Mouse (Mus musculus) thymus, adult 2 months (tissue): ENCODE data around the gene Rasa4. TPM values are rescaled to one million over a fixed set of nuclear protein-coding genes. Genes with fewer than 3 reads are reported as not detected.
"Not testable (repeated sequence)": the region's sequence is repeated elsewhere in the genome, so short reads cannot be mapped to it uniquely, and the experiment has no call there.

Experiments
- DNase-seq: peaks from one replicate; pipeline ENCODE4 v3.0.0; 2021
- H3K27ac ChIP-seq: fragments of 200-500 bp; 2 replicates; pipeline ENCODE4 v1.5.1; 2012; ENCODE audit warnings: low read length, control low read depth; ENCODE audit not compliant: control insufficient read depth, insufficient read depth
- H3K27me3 ChIP-seq: fragments of 200-500 bp; 2 replicates; pipeline ENCODE4 v1.6.1; 2012; ENCODE audit warnings: mild to moderate bottlenecking, low read length, moderate library complexity, mixed read lengths; ENCODE audit not compliant: control insufficient read depth, insufficient read depth
- H3K36me3 ChIP-seq: fragments of 200-500 bp; 2 replicates; pipeline ENCODE4 v1.6.1; 2012; ENCODE audit warnings: mild to moderate bottlenecking, low read length, moderate library complexity; ENCODE audit not compliant: control insufficient read depth, insufficient read depth
- H3K4me1 ChIP-seq: fragments of 200-500 bp; replicated peaks from 2 replicates; pipeline ENCODE4 v1.6.1; 2012; ENCODE audit warnings: low read length; ENCODE audit not compliant: control insufficient read depth, insufficient read depth
- H3K4me3 ChIP-seq: fragments of 200-500 bp; 2 replicates; pipeline ENCODE4 v1.5.1; 2012; ENCODE audit warnings: mild to moderate bottlenecking, low read length, control low read depth, moderate library complexity; ENCODE audit not compliant: control insufficient read depth, insufficient read depth
- CTCF ChIP-seq: fragments of 200-500 bp; IDR thresholded peaks from 2 replicates; pipeline ENCODE4 v1.5.1; 2012; ENCODE audit warnings: mild to moderate bottlenecking, control low read depth, low read length, moderate library complexity, borderline replicate concordance; ENCODE audit not compliant: control insufficient read depth, poor library complexity, insufficient read depth; ENCODE audit errors: extremely low read depth
- POLR2A ChIP-seq: fragments of 200-500 bp; IDR thresholded peaks from 2 replicates; pipeline ENCODE4 v1.6.1; 2012; ENCODE audit warnings: mild to moderate bottlenecking, low read length, control low read depth, moderate library complexity; ENCODE audit not compliant: control insufficient read depth, poor library complexity, insufficient read depth; ENCODE audit errors: extremely low read depth
- WGBS: fragments of 180-500 bp; shearing (Covaris S2); methylation state at CpG from one replicate; pipeline ENCODE4 v1.1.7; 2018; 5-methylcytosine and 5-hydroxymethylcytosine counted together
- polyA plus RNA-seq: library from polyadenylated mRNA; depleted of rRNA; stranded (reverse); fragments of >200 nt; gene quantifications from 2 replicates; pipeline ENCODE4 v1.2.3, GENCODE M21; 2012

The Rasa4 gene
- polyA plus RNA-seq, 1 experiment, result 37.5 TPM

DNA sequence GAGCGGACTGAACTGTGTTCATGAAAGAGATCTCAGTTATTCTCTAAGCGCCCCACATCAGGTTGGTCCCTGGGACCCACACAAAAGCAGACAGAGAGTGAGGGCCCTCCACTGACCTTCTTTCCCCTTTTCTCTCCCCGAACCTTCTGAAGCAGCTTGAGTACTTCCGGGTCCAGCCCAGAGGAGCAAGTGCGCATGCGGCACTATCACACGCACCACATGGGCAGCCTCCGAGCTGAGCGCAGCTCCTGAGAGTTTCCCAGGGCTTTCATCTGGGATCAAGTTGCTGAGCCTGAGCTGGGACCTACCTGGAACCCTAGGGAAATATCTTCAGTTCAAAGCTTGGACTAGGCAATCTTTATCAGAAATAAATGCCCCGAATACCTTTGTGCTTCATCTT, 19.8 kb upstream of the Rasa4 start:
- Histone ChIP-seq H3K27ac (no peak overlapping the region), H3K36me3 (no peaks in the 10 kb centered on the region), H3K4me1 (no peaks in the 10 kb centered on the region), H3K4me3 (no peak overlapping the region), H3K27me3 (no peaks in the 10 kb centered on the region)
- no peak for TF ChIP-seq POLR2A
- DNase-seq, result no peak
- WGBS, result 90% methylated on average over 10 of the region's 10 CpGs

DNA sequence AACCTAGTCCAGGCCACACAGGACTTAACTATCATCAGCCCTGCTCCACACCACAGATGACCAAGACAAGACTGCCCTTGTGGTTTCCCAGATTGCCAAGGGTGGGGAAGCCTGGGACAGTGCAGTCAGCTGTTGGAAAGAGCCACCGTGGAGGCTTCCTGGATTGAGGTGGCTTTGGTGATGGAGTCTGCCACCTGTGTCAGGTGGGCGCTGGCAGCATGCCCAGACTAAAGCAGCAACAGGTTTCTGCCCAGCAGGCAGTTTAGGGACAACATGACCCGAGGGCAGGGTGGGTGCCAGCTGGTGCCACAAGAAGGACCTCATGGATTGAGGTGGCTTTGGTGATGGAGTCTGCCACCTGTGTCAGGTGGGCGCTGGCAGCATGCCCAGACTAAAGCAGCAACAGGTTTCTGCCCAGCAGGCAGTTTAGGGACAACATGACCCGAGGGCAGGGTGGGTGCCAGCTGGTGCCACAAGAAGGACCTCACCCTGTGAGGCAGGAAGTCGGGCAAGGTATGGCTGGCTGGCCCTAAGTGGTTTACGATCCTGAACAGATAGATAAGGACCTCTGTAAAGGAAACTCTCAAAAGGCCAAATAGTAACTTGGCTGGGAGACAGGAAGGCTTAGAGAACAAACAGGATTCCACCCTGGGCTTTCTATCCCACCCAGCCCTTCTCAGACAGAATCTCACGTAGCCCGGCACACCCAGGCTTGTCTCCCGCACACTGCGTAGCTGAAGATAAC, 17.1 kb upstream of the Rasa4 start:
- not testable (repeated sequence) for H3K27ac ChIP-seq, H3K4me1 ChIP-seq, H3K4me3 ChIP-seq, DNase-seq, H3K36me3 ChIP-seq, H3K27me3 ChIP-seq
- 21% methylated on average over 11 of the region's 11 CpGs for WGBS

DNA sequence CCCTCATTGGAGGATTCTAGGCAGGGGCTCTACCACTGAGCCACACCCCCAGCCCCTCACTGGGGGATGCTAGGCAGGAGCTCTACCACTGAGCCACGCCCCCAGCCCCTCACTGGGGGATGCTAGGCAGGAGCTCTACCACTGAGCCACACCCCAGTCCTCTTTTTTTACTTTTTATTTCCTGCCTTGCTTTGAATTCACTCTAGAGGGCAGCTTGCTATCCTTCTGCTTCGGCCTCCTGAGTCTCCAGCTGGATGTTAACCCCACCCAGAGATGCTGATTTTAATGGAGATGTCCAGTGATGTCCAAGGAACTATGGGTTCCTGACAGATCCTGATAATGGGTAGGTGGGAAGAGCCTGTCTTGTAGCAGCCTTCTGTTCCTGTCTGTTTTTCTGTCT, 14.3 kb upstream of the Rasa4 start:
- no peaks in the 10 kb centered on the region for H3K4me1 ChIP-seq
- H3K27me3 ChIP-seq, result no peaks in the 10 kb centered on the region
- TF ChIP-seq POLR2A, result no peak
- no peak for TF ChIP-seq CTCF
- no peak for DNase-seq
- H3K36me3 ChIP-seq, result no peaks in the 10 kb centered on the region
- WGBS, result 80% methylated on average over 2 of the region's 2 CpGs
- H3K4me3 ChIP-seq, result no peak overlapping the region
- H3K27ac ChIP-seq, result no peak overlapping the region

DNA sequence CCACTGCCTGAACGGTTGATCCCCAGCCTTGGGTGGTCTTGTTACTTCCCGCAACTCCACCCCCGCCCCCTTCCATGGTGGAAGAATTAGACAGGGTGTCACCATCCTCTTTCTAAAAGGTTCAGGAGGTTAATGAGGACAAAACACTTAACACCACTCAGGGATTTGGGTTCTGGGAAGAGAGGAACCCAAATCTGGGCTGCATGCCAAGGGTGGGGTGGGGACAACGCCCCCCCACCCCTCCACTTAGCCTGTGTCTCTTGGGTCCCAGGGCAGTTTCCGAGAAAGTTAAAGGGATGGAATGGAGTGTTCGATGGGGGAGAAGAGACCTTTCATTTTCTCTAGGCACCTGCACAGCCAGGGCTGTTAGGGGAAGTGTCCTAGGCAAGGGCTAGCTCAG, 10.7 kb upstream of the Rasa4 start:
- TF ChIP-seq POLR2A, result no peak
- DNase-seq, result no peak
- H3K27ac ChIP-seq, result no peak overlapping the region
- no peaks in the 10 kb centered on the region for H3K36me3 ChIP-seq
- H3K27me3 ChIP-seq, result no peaks in the 10 kb centered on the region
- H3K4me1 ChIP-seq, result peaks cover 8% of the 10 kb centered on the region
- H3K4me3 ChIP-seq, result no peak overlapping the region
- 67% methylated on average over 6 of the region's 6 CpGs for WGBS

DNA sequence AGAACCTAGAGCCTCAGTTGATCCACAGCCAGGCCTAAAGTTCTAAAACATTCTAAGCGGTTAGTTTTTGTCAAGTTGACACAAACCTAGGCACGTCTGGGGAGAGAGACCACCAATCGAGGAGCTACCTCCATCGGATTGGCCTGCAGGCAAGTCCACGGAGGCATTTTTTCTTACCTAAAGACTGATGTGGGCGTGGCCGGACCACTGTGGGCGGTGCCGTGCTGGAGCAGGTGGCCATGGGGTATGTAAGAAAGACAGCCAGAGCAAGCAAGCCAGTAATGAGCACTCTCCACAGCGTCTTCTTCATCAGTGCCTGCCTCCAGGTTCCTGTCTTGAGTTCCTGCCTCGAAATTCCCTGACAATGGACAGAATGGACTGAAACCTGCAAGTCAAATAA, 10.2 kb upstream of the Rasa4 start:
- WGBS, result 88% methylated on average over 11 of the region's 11 CpGs
- peaks cover 8% of the 10 kb centered on the region for H3K4me1 ChIP-seq
- no peak overlapping the region for H3K27ac ChIP-seq
- H3K27me3 ChIP-seq, result no peaks in the 10 kb centered on the region
- no peaks in the 10 kb centered on the region for H3K36me3 ChIP-seq
- no peak overlapping the region for H3K4me3 ChIP-seq
- no peak for DNase-seq
- TF ChIP-seq CTCF (no peak), POLR2A (no peak)

DNA sequence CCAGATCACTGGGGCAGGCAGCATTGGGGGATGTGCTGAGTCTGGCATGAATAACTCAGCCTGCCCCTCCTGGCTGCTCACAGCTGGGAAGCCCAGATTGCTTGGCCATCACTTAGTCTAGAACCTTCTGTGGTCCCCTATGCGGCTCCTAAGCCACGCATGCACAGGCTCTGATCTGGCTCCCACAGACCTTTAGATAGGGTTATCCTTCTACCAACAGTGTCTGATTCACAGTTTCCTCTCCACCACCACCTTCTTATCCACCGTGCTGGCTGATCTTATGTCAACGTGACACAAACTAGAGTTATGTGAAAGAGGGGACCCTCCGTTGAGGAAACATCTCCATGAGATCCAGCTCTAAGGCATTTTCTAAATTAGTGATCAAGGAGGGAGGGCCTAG, 8.6 kb upstream of the Rasa4 start:
- no peaks in the 10 kb centered on the region for H3K27me3 ChIP-seq
- WGBS, result 93% methylated on average over 5 of the region's 5 CpGs
- no peak overlapping the region for H3K4me3 ChIP-seq
- peaks cover 8% of the 10 kb centered on the region for H3K4me1 ChIP-seq
- TF ChIP-seq POLR2A (no peak), CTCF (no peak)
- H3K27ac ChIP-seq, result no peak overlapping the region
- no peaks in the 10 kb centered on the region for H3K36me3 ChIP-seq
- DNase-seq, result no peak

DNA sequence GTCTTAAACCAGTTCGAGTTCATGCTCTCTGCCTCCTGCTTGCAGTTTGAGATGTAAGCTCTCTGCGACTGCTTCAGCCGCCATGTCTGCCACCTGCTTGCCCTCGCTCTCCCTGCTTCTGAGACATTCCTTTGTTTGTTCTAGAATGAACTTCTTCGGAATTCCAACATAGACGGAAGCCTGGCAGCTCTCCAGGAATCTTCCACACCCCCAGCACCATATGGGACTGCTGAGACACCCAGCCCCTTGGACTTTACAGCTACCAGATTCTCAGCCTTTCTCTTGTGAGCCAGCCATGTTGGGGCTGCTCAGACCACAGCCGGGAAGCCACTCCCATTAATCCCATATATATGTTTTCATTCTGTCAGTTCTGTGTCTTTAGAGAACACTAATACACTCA, 7.4 kb upstream of the Rasa4 start:
- DNase-seq, result no peak
- 85% methylated on average over 7 of the region's 7 CpGs for WGBS
- peaks cover 8% of the 10 kb centered on the region for H3K4me1 ChIP-seq
- no peaks in the 10 kb centered on the region for H3K27me3 ChIP-seq
- no peaks in the 10 kb centered on the region for H3K36me3 ChIP-seq
- H3K4me3 ChIP-seq, result no peak overlapping the region
- no peak overlapping the region for H3K27ac ChIP-seq
- no peak for TF ChIP-seq CTCF
- no peak for TF ChIP-seq POLR2A
